Mouse (Mus musculus): Measurements from ENCODE around the gene Pax5.

DNA sequence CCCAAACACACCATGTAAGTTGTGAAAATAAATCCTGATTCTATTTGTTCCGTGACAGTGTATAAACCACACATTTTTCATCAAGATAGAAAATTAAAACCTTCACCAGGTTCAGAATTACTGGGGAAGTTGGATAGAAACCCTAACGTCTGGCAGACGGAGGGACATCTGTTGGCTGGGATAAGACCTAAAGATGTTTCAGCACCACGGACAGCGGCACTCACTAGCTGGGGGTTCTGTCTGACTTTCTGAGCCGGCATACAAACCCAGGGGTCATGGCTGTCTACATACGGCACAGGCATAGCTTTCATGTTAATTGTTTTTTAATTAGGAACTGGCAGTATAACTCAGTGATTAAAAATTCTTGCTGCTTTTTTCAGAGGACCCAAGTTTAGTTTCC is 198.6 kb downstream of the Pax5 start:
- TF ChIP-seq CTCF (IDR thresholded peaks at IDR 0.05; ENCODE audit: borderline replicate concordance, insufficient read depth, low read length): no peak
- no peak for TF ChIP-seq POLR2A (IDR thresholded peaks at IDR 0.05; ENCODE audit: low read depth, low read length)

Data from embryonic fibroblast, embryonic 13.5 days (primary cell).